Mouse (Mus musculus) E14TG2a.4 (cell line): ENCODE results near the gene Acsm1.

ENCODE experiments used
- CTCF ChIP-seq: conservative IDR thresholded peaks from 2 replicates; pipeline ENCODE4 v1.5.1; 2014; ENCODE audit warnings: low read length
- NANOG ChIP-seq: IDR thresholded peaks from 2 replicates; pipeline ENCODE4 v1.6.1; 2014; ENCODE audit warnings: borderline replicate concordance, low read length, mixed read lengths
- POU5F1 ChIP-seq: IDR thresholded peaks from 2 replicates; pipeline ENCODE4 v1.6.1; 2014; ENCODE audit warnings: low read length, borderline replicate concordance

- TF ChIP-seq CTCF (no peak), NANOG (no peak), POU5F1 (no peak)
Observed at GRCm38 (mm10) chr7:119601195-119601953, 5.5 kb upstream of the Acsm1 start.
